Mouse (Mus musculus): Measurements from ENCODE around the gene Slc5a4b. TPM values are rescaled to one million over a fixed set of nuclear protein-coding genes. Genes with fewer than 3 reads are reported as not detected.
A peak's percentile ranks its signal among the peaks of the same experiment; 100 is the strongest.
"Not testable (repeated sequence)": the region's sequence is repeated elsewhere in the genome, so short reads cannot be mapped to it uniquely, and the experiment has no call there.

Gene Slc5a4b
- polyA plus RNA-seq, 1 experiment from 2014 or later: 0.08 TPM

GRCm38 (mm10) chr10:76120124-76120711, 9.5 kb upstream of the Slc5a4b start:
- Histone ChIP-seq H3K4me1 (ENCODE audit: control insufficient read depth, insufficient read depth, low read length) (no peaks in the 10 kb centered on the region), H3K36me3 (ENCODE audit: control insufficient read depth, insufficient read depth, low read length) (no peaks in the 10 kb centered on the region), H3K4me2 (ENCODE audit: low read depth, low read length) (no peak overlapping the region), H3K4me3 (ENCODE audit: low read depth, low read length) (no peak overlapping the region), H3K27me3 (ENCODE audit: control insufficient read depth, insufficient read depth, low read length) (no peaks in the 10 kb centered on the region), H3K27ac (ENCODE audit: low read depth, low read length) (no peak overlapping the region), H3K9me3 (ENCODE audit: control insufficient read depth, low read length) (no peaks in the 10 kb centered on the region), H3K9ac (replicated peaks; ENCODE audit: low read depth, low read length) (no peak overlapping the region)
- no peak for ATAC-seq (ENCODE audit: low read depth)
- WGBS: 21% methylated on average over 4 of the region's 4 CpGs

- H3K4me2 ChIP-seq (ENCODE audit: low read depth, low read length): no peak overlapping the region
- no peak overlapping the region for H3K27ac ChIP-seq (ENCODE audit: low read depth, low read length)
- H3K9ac ChIP-seq (replicated peaks; ENCODE audit: low read depth, low read length): no peak overlapping the region
- H3K4me1 ChIP-seq (ENCODE audit: control insufficient read depth, insufficient read depth, low read length): no peaks in the 10 kb centered on the region
- H3K36me3 ChIP-seq (ENCODE audit: control insufficient read depth, insufficient read depth, low read length): no peaks in the 10 kb centered on the region
- no peak for ATAC-seq (ENCODE audit: low read depth)
- WGBS: 19% methylated on average over 1 of the region's 1 CpGs
- H3K9me3 ChIP-seq (ENCODE audit: control insufficient read depth, low read length): no peaks in the 10 kb centered on the region
- no peaks in the 10 kb centered on the region for H3K27me3 ChIP-seq (ENCODE audit: control insufficient read depth, insufficient read depth, low read length)
- no peak overlapping the region for H3K4me3 ChIP-seq (ENCODE audit: low read depth, low read length)
These were observed 8.0 kb upstream of the Slc5a4b start for GRCm38 (mm10) chr10:76118741-76119140.

- Histone ChIP-seq H3K4me1 (ENCODE audit: control insufficient read depth, insufficient read depth, low read length) (no peaks in the 10 kb centered on the region), H3K4me2 (ENCODE audit: low read depth, low read length) (no peak overlapping the region), H3K9ac (replicated peaks; ENCODE audit: low read depth, low read length) (no peak overlapping the region), H3K36me3 (ENCODE audit: control insufficient read depth, insufficient read depth, low read length) (no peaks in the 10 kb centered on the region), H3K4me3 (ENCODE audit: low read depth, low read length) (no peak overlapping the region), H3K27me3 (ENCODE audit: control insufficient read depth, insufficient read depth, low read length) (no peaks in the 10 kb centered on the region), H3K27ac (ENCODE audit: low read depth, low read length) (no peak overlapping the region), H3K9me3 (ENCODE audit: control insufficient read depth, low read length) (no peaks in the 10 kb centered on the region)
- WGBS: 24% methylated on average over 5 of the region's 5 CpGs
- no peak for ATAC-seq (ENCODE audit: low read depth)
These were observed 7.2 kb upstream of the Slc5a4b start for GRCm38 (mm10) chr10:76117966-76118365.

- no peaks in the 10 kb centered on the region for H3K36me3 ChIP-seq (ENCODE audit: control insufficient read depth, insufficient read depth, low read length)
- ATAC-seq (ENCODE audit: low read depth): no peak
- 68% methylated on average over 9 of the region's 9 CpGs for WGBS
These were observed 13.4 kb downstream of the Slc5a4b start for GRCm38 (mm10) chr10:76097368-76097767.

GRCm38 (mm10) chr10:76096580-76096979, 14.2 kb downstream of the Slc5a4b start:
- ATAC-seq (ENCODE audit: low read depth): no peak
- Histone ChIP-seq H3K4me2 (ENCODE audit: low read depth, low read length) (no peak overlapping the region), H3K4me3 (ENCODE audit: low read depth, low read length) (no peak overlapping the region), H3K36me3 (ENCODE audit: control insufficient read depth, insufficient read depth, low read length) (no peaks in the 10 kb centered on the region), H3K27ac (ENCODE audit: low read depth, low read length) (no peak overlapping the region), H3K27me3 (ENCODE audit: control insufficient read depth, insufficient read depth, low read length) (no peaks in the 10 kb centered on the region), H3K4me1 (ENCODE audit: control insufficient read depth, insufficient read depth, low read length) (no peaks in the 10 kb centered on the region), H3K9ac (replicated peaks; ENCODE audit: low read depth, low read length) (no peak overlapping the region), H3K9me3 (ENCODE audit: control insufficient read depth, low read length) (no peaks in the 10 kb centered on the region)
- WGBS: 94% methylated on average over 8 of the region's 8 CpGs

More at GRCm38 (mm10) chr10:76097368-76097767, 13.4 kb downstream of the Slc5a4b start:
- no peaks in the 10 kb centered on the region for H3K27me3 ChIP-seq (ENCODE audit: control insufficient read depth, insufficient read depth, low read length)
- no peak overlapping the region for H3K27ac ChIP-seq (ENCODE audit: low read depth, low read length)
- H3K4me3 ChIP-seq (ENCODE audit: low read depth, low read length): no peak overlapping the region
- no peak overlapping the region for H3K4me2 ChIP-seq (ENCODE audit: low read depth, low read length)
- no peaks in the 10 kb centered on the region for H3K9me3 ChIP-seq (ENCODE audit: control insufficient read depth, low read length)
- no peak overlapping the region for H3K9ac ChIP-seq (replicated peaks; ENCODE audit: low read depth, low read length)
- H3K4me1 ChIP-seq (ENCODE audit: control insufficient read depth, insufficient read depth, low read length): no peaks in the 10 kb centered on the region

- not testable (repeated sequence) for H3K27me3 ChIP-seq (ENCODE audit: control insufficient read depth, insufficient read depth, low read length)
- 86% methylated on average over 2 of the region's 2 CpGs for WGBS
These were observed 33.8 kb downstream of the Slc5a4b start for GRCm38 (mm10) chr10:76077008-76077407.

GRCm38 (mm10) chr10:76072080-76072479, 38.7 kb downstream of the Slc5a4b start:
- H3K27me3 ChIP-seq (ENCODE audit: control insufficient read depth, insufficient read depth, low read length); H3K27ac ChIP-seq (ENCODE audit: low read depth, low read length); H3K9me3 ChIP-seq (ENCODE audit: control insufficient read depth, low read length); H3K4me1 ChIP-seq (ENCODE audit: control insufficient read depth, insufficient read depth, low read length); H3K4me2 ChIP-seq (ENCODE audit: low read depth, low read length); ATAC-seq (ENCODE audit: low read depth); H3K36me3 ChIP-seq (ENCODE audit: control insufficient read depth, insufficient read depth, low read length); H3K4me3 ChIP-seq (ENCODE audit: low read depth, low read length); H3K9ac ChIP-seq (replicated peaks; ENCODE audit: low read depth, low read length): not testable (repeated sequence)
- WGBS: 93% methylated on average over 5 of the region's 5 CpGs

More at GRCm38 (mm10) chr10:76077008-76077407, 33.8 kb downstream of the Slc5a4b start:
- not testable (repeated sequence) for H3K4me1 ChIP-seq (ENCODE audit: control insufficient read depth, insufficient read depth, low read length); ATAC-seq (ENCODE audit: low read depth); H3K4me2 ChIP-seq (ENCODE audit: low read depth, low read length); H3K9me3 ChIP-seq (ENCODE audit: control insufficient read depth, low read length); H3K36me3 ChIP-seq (ENCODE audit: control insufficient read depth, insufficient read depth, low read length); H3K9ac ChIP-seq (replicated peaks; ENCODE audit: low read depth, low read length); H3K4me3 ChIP-seq (ENCODE audit: low read depth, low read length); H3K27ac ChIP-seq (ENCODE audit: low read depth, low read length)

- Histone ChIP-seq H3K9me3 (ENCODE audit: control insufficient read depth, low read length) (no peaks in the 10 kb centered on the region), H3K4me3 (ENCODE audit: low read depth, low read length) (no peak overlapping the region), H3K36me3 (ENCODE audit: control insufficient read depth, insufficient read depth, low read length) (no peaks in the 10 kb centered on the region), H3K4me2 (ENCODE audit: low read depth, low read length) (no peak overlapping the region), H3K27ac (ENCODE audit: low read depth, low read length) (no peak overlapping the region), H3K9ac (replicated peaks; ENCODE audit: low read depth, low read length) (no peak overlapping the region), H3K27me3 (ENCODE audit: control insufficient read depth, insufficient read depth, low read length) (no peaks in the 10 kb centered on the region), H3K4me1 (ENCODE audit: control insufficient read depth, insufficient read depth, low read length) (no peaks in the 10 kb centered on the region)
- ATAC-seq (ENCODE audit: low read depth): peak; percentile 68; the same call in 1 of the 2 replicates
- 14% methylated on average over 12 of the region's 12 CpGs for WGBS
These were observed 42.8 kb downstream of the Slc5a4b start for GRCm38 (mm10) chr10:76067674-76068613.

GRCm38 (mm10) chr10:76062439-76062838, 48.3 kb downstream of the Slc5a4b start:
- no peak for ATAC-seq (ENCODE audit: low read depth)
- 97% methylated on average over 5 of the region's 5 CpGs for WGBS
- Histone ChIP-seq H3K36me3 (ENCODE audit: control insufficient read depth, insufficient read depth, low read length) (no peaks in the 10 kb centered on the region), H3K4me1 (ENCODE audit: control insufficient read depth, insufficient read depth, low read length) (no peaks in the 10 kb centered on the region), H3K27me3 (ENCODE audit: control insufficient read depth, insufficient read depth, low read length) (no peaks in the 10 kb centered on the region), H3K9ac (replicated peaks; ENCODE audit: low read depth, low read length) (no peak overlapping the region), H3K27ac (ENCODE audit: low read depth, low read length) (no peak overlapping the region), H3K4me3 (ENCODE audit: low read depth, low read length) (no peak overlapping the region), H3K9me3 (ENCODE audit: control insufficient read depth, low read length) (no peaks in the 10 kb centered on the region), H3K4me2 (ENCODE audit: low read depth, low read length) (no peak overlapping the region)

All from neural tube, embryonic 14.5 days (tissue).